Mouse (Mus musculus): Measurements from ENCODE around the gene Gfpt1.

DNA sequence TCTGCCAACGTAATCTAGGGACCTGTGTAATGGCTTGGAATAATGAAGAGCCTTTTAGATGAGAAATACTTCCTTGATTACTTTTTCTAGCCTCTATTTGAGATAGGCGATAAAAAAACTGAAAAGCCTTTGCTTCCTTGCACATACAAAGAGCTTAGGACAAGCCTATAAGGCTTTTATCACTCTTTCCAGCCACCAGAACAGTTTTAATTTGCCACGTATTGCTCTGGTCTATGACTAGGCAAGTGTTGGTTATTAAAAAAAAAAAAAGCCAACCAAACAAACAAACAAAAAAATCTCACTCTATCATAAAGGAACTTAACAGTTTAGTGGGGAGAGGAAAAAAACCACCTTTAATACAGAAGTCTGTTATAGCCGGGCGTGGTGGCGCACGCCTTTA is 1.2 kb upstream of the Gfpt1 start:
- no peak for TF ChIP-seq CTCF (IDR thresholded peaks at IDR 0.05; ENCODE audit: extremely low read depth, insufficient read depth, insufficient read length, insufficient replicate concordance)
- TF ChIP-seq POLR2A (IDR thresholded peaks at IDR 0.05; ENCODE audit: low read depth, low read length) = no peak

All from spleen, adult 2 months (tissue).